Mouse (Mus musculus): ENCODE data around the gene A030003K21Rik.

DNA sequence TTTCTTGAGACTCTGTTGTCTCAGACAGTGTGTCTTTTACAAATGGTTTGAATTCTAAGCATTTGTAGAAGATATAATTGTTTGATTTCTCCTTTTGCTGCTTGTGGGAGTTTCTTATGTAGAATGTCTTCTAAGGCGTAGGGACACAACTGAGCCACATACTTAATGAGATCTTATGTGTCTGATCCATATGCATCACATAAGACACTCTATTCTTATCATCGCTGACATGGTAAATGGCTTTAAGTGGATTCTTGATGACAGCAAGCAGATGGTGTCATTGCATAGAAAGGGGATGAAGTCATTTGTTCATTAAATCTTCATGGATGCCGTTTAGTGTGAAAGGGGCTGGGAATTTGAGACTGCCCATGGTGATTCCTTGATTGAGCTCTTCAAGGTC, 37.3 kb downstream of the A030003K21Rik start:
- TF ChIP-seq POLR2A (IDR thresholded peaks at IDR 0.05; ENCODE audit: extremely low read depth, insufficient read depth, low read length), result no peak
- no peak for TF ChIP-seq CTCF (IDR thresholded peaks at IDR 0.05; ENCODE audit: low read depth, low read length)

All from liver, adult 2 months (tissue).